Mouse (Mus musculus) erythroblast, embryonic 14.5 days (primary cell): ENCODE results near the gene E2f1. TPM values are rescaled to one million over a fixed set of nuclear protein-coding genes. Genes with fewer than 3 reads are reported as not detected.

Experiments used
- H3K27me3 ChIP-seq: 2 replicates; pipeline ENCODE4 v1.6.1; 2012; ENCODE audit warnings: inconsistent platforms; ENCODE audit not compliant: control insufficient read depth
- H3K36me3 ChIP-seq: 2 replicates; pipeline ENCODE4 v1.6.1; 2012; ENCODE audit warnings: mild to moderate bottlenecking, inconsistent platforms; ENCODE audit not compliant: control insufficient read depth
- H3K4me1 ChIP-seq: 2 replicates; pipeline ENCODE4 v1.6.1; 2012; ENCODE audit warnings: inconsistent platforms; ENCODE audit not compliant: control insufficient read depth
- H3K4me3 ChIP-seq: replicated peaks from 2 replicates; pipeline ENCODE3; 2012; ENCODE audit warnings: moderate library complexity, mild to moderate bottlenecking, inconsistent platforms
- H3K9me3 ChIP-seq: 2 replicates; pipeline ENCODE4 v1.6.1; 2012; ENCODE audit warnings: low read length, inconsistent platforms, mixed read lengths; ENCODE audit not compliant: control insufficient read depth
- GATA1 ChIP-seq: IDR thresholded peaks from 2 replicates; pipeline ENCODE4 v1.6.1; 2012; ENCODE audit warnings: low read length, inconsistent platforms, mixed read lengths
- TAL1 ChIP-seq: IDR thresholded peaks from 3 replicates; pipeline ENCODE4 v1.6.1; 2012; ENCODE audit warnings: low read length, inconsistent platforms, mixed read lengths
- polyA plus RNA-seq: library from polyadenylated mRNA; stranded (reverse); fragments of >175 nt; gene quantifications from 2 replicates; pipeline ENCODE4 v1.2.3, GENCODE M21; 2012

The E2f1 gene
- polyA plus RNA-seq, 1 experiment, result 22.6 TPM

DNA sequence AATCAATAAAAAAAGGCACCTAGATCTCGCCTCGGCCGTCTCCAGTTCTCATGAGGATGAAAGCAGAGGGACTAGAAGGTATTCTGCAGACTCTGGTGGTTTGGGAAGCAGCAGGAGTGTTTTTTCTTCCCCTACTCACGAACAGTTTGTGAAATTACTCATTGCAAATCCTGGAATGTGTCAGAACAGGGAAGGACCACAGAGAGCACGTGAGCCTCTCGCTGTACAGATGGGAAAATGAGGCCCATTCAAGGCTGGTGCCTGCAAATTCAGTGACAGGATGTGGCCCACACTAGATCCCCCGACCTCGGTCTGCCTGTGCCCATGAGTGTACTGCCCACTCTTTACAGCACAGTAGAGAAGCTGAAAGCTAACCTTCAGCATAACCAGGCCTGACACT lies 2.3 kb upstream of the E2f1 start:
- H3K4me1 ChIP-seq, result peaks cover 42% of the 10 kb centered on the region
- no peak overlapping the region for H3K4me3 ChIP-seq
- TF ChIP-seq GATA1 (no peak), TAL1 (no peak)
- no peaks in the 10 kb centered on the region for H3K27me3 ChIP-seq
- H3K36me3 ChIP-seq, result peaks cover 13% of the 10 kb centered on the region
- H3K9me3 ChIP-seq, result no peaks in the 10 kb centered on the region

DNA sequence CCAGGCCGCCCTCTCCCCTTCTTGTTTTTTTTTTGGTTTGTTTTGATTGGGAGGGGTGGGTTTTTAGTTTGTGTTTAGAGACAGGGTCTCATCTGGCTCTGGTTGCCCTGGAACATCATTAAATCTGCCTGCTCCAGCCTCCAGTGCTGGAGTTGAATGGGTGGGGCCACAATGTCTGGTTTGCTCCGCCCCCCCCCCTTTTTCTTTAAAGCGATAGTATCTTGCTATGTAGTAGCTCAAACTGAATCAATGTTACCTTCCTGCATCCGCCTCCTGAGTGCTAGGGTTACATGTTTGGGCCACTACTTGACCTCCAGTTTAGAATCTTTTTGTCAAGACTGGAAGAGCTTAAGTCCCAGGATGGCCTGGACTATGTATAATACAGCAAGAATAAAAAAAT lies 1.6 kb upstream of the E2f1 start:
- no peaks in the 10 kb centered on the region for H3K9me3 ChIP-seq
- peaks cover 20% of the 10 kb centered on the region for H3K36me3 ChIP-seq
- no peaks in the 10 kb centered on the region for H3K27me3 ChIP-seq
- H3K4me3 ChIP-seq, result no peak overlapping the region
- no peak for TF ChIP-seq TAL1
- TF ChIP-seq GATA1, result no peak
- H3K4me1 ChIP-seq, result peaks cover 48% of the 10 kb centered on the region

DNA sequence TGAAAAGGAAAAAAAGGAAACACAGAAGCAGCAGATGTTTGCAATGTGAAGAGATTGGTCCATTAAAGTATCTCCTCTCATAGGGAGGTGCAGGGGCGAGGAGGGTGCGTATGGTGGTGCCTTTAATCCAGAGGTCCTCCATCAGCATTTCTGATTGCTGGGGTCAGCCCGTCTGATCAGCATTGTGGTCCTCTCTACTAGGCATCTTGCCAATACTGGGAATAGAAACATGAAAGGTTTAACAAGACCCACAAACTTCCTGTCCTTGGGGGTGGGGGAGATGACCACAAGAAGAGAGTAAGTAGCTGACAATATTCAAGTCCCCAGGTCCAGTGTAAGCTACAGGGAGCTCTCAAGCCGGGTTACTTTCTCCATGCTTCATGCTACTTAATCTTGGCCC lies 974 bp upstream of the E2f1 start:
- no peak for TF ChIP-seq GATA1
- TF ChIP-seq TAL1, result no peak
- Histone ChIP-seq H3K36me3 (peaks cover 26% of the 10 kb centered on the region), H3K4me1 (peaks cover 54% of the 10 kb centered on the region), H3K9me3 (no peaks in the 10 kb centered on the region), H3K4me3 (peak overlapping the region; percentile 73), H3K27me3 (no peaks in the 10 kb centered on the region)

DNA sequence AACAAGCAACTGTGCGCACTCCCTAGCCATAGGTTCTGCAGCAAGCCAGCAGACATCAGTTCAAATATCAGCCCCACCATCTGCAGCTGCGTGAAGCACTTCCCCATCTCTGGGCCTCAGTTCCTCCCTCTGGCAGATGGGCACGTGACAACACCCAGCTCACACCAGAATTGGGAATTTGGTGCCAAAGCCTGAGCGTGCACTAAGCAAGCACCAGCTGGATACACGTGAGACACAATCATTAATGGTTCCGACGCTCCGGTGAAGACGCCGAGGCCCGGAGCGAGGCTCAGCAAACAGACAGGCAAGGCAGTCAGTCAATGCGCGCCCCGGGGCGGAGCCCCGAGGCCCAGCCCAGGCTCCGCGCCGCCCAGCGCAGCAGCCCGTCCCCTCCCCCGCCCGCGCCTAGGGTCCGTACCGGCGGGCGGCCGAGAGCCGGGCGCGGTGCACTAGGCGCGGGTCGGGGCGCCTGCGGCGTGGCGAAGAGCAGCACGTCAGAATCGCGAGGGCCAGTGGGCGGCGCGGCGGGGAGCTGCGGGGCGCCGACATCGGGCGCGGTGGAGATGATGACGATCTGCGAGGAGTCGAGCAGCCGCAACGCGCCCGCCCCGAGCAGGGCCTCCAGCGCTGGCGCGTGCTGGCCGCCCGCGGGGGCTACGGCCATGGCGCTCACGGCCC lies 482 bp downstream of the E2f1 start:
- Histone ChIP-seq H3K4me1 (peaks cover 68% of the 10 kb centered on the region), H3K27me3 (no peaks in the 10 kb centered on the region), H3K9me3 (no peaks in the 10 kb centered on the region), H3K36me3 (peaks cover 41% of the 10 kb centered on the region), H3K4me3 (peak overlapping the region; percentile 73)
- TF ChIP-seq GATA1 (peak; percentile 65; the same call in 1 of the 2 replicates), TAL1 (0 out of 3 replicates have a peak, but pooled peaks have one; percentile 21)

DNA sequence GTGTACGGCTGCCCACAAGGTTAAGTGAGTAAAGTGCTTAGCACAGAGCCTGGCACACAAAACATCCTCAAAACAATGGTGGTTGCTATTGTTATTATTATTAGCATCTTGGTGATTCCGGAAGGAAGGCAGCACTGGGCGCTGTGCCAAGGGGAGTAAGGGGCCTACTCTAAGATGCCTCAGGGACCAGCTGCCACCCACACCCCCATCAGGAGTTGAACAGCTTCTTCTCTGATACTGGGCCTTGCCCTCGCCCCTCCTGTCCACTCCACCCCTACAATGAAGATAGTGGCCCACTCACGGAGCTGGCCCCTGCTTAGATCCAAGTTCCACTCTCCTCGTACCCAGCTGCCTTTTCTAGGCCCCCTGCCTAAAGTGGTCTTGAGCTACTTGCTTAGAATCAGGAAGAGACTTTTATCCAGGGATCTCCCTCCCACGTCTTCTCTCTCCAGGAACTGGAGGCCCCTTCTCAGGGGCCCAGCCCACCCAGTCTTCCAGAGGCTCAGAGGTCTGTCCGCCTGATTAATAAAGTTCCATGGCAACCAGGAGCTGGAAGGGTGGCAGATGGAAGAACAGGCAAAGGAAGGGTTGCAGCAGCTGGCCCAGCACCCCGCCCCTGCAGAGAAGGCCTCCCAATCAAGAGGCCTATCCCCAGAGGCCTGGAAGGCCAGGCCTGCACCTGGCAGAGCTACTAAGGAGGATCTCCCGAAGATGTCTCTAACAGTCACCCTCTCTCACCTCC lies 1.2 kb downstream of the E2f1 start:
- H3K4me1 ChIP-seq, result peaks cover 70% of the 10 kb centered on the region
- TF ChIP-seq GATA1, result no peak
- no peak for TF ChIP-seq TAL1
- no peaks in the 10 kb centered on the region for H3K9me3 ChIP-seq
- peaks cover 48% of the 10 kb centered on the region for H3K36me3 ChIP-seq
- H3K4me3 ChIP-seq, result peak overlapping the region; percentile 73
- no peaks in the 10 kb centered on the region for H3K27me3 ChIP-seq

DNA sequence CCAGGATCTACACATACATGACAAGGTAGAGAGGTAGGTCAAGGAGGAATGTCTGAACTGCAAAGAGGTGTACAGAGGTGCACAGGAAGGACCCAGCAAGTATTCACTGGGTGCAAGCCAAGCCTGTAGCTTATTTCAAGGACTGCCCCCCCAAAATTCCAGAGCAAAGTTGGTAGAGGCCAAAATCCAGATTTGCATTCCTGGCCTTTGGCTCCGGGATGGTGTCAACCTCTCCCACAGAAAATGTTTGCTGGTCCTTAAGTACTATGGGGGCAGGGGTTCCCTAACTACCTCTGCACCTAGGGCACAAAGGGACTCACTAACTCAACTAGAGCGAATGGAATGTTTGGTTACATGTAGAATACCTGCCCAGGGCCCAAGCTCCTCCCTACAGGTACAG lies 1.9 kb downstream of the E2f1 start:
- TF ChIP-seq TAL1 (no peak), GATA1 (no peak)
- peaks cover 55% of the 10 kb centered on the region for H3K36me3 ChIP-seq
- H3K9me3 ChIP-seq, result no peaks in the 10 kb centered on the region
- no peaks in the 10 kb centered on the region for H3K27me3 ChIP-seq
- H3K4me1 ChIP-seq, result peaks cover 70% of the 10 kb centered on the region
- peak overlapping the region; percentile 73 for H3K4me3 ChIP-seq

DNA sequence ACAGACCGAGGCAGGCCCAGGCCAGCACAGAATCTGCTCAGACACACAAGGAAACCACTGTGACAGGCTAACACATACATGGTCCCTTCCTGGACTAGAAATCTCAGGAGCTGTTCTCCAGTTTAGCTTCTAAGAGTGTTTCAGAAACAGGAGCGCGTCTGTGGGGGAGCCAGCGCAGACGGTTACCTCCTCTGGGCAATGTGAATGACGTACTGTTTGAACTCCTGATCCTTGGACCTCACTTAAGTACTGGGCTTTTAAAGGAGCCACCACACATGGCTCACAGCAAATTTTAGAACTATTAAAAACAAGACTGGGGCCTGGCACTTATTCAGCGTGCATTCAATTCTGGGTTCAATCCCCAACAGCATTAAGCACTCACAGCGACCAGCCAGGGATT lies 3.1 kb downstream of the E2f1 start:
- no peak for TF ChIP-seq GATA1
- peaks cover 68% of the 10 kb centered on the region for H3K4me1 ChIP-seq
- no peaks in the 10 kb centered on the region for H3K9me3 ChIP-seq
- H3K27me3 ChIP-seq, result no peaks in the 10 kb centered on the region
- H3K4me3 ChIP-seq, result no peak overlapping the region
- peaks cover 66% of the 10 kb centered on the region for H3K36me3 ChIP-seq

DNA sequence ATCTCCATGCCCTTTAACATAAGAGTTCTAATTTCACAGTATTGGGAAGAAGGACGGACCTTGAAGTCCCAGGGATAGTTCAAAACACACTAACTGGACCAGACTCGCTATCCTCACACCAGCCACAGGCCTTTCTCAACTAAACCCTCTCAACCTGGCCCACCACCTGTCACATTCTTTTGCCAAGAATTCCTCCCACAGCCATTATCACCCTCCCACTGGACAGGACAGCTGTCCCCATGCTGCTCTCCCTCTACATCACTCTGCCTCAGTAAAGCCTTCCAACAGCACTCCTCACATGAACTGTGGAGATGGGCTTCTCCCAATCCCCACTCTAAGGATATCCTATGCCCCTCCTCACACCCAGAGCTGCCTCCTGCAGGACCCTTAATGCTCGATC lies 4.1 kb downstream of the E2f1 start:
- Histone ChIP-seq H3K4me3 (no peak overlapping the region), H3K4me1 (peaks cover 62% of the 10 kb centered on the region), H3K9me3 (no peaks in the 10 kb centered on the region), H3K27me3 (no peaks in the 10 kb centered on the region), H3K36me3 (peaks cover 77% of the 10 kb centered on the region)
- TF ChIP-seq TAL1 (no peak), GATA1 (no peak)

DNA sequence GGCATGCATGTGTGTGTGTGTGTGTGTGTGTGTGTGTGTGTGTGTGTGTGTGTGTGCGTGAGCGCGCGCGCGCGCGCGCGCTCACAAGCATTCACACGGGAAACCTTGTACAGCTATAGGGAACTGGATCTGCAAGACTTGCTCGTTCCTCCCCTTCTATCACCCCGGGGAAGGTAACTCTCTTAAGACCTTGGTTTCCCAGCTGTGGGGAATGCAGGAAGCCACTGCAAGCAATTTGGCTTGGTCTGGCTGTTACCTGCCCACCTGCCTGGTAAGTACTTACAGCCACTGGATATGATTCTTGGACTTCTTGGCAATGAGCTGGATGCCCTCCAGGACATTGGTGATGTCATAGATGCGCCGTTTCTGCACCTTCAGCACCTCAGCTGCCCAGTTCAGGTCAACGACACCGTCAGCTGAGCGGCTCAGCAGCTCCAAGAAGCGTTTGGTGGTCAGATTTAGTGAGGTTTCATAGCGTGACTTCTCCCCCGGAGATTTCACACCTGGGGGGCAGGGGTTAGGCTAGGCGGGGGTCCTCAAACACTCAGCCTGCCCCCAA lies 6.0 kb downstream of the E2f1 start:
- Histone ChIP-seq H3K27me3 (no peaks in the 10 kb centered on the region), H3K9me3 (no peaks in the 10 kb centered on the region), H3K36me3 (peaks cover 93% of the 10 kb centered on the region), H3K4me1 (peaks cover 61% of the 10 kb centered on the region), H3K4me3 (no peak overlapping the region)
- TF ChIP-seq GATA1 (no peak), TAL1 (no peak)
